Mouse (Mus musculus) 416B (cell line): Measurements from ENCODE around the gene Sf3a1.
"Not testable (repeated sequence)": the region's sequence is repeated elsewhere in the genome, so short reads cannot be mapped to it uniquely, and the experiment has no call there.

Source experiments
- DNase-seq: peaks from one replicate; pipeline ENCODE4 v3.0.0; 2011; ENCODE audit warnings: low read depth

Gene Sf3a1

DNA sequence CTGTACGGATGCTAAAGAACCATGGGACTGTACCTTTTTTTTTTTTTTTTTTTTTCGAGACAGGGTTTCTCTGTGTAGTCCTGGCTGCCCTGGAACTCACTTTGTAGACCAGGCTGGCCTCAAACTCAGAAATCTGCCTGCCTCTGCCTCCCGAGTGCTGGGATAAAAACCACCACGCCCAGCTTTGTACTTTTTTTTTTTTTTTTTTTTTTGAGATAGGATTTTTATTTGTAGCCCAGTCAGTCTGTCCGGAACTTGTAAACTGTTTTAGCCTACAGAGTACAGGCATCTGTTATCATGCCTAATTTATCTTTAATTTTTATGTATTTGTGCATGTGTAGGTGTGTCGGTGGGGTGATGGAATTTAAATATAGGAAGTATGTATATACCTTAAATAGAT, 25.3 kb downstream of the Sf3a1 start:
- DNase-seq: not testable (repeated sequence)

DNA sequence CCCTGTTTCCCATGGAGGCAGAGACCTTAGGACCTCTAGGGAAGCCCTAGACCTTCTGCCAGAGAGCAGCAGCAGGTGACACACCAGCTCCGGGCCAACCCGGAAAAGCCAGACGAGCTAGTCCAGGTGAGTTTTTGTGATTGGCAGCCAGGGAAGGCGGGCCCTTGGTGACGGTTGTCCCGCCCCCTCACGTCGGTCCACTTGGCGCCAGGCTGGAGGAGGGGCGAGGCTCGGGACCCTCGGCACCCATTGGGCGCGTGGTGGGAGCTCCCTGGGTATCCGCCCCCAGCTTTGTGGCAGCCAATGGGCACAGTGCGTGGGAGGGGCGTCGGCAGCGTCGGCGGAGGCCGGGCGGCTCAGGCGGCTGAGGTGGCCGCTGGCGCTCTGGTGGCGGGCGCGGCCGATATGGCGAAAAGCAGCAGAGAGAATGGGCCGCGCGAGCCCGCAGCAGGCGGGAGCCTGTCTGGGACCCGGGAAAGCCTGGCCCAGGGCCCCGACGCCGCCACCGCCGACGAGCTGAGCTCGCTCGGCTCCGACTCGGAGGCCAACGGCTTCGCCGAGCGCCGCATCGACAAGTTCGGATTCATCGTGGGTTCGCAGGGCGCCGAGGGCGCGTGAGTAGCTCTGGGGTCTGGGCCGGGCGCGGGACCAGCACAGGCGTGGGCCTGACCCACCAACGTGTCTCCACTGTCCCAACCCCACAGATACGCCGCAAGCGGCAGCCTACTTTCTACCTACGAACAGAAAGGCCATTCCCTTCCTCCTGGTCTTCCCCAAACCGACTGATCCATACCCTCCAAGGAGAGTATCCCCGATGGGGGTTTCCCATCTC, 26.6 kb downstream of the Sf3a1 start, which contains the start of gene Tbc1d10a:
TSS of gene Tbc1d10a (plus strand) at position 304 of the 832 bp plus-strand sequence.
- peak; percentile 95 for DNase-seq

DNA sequence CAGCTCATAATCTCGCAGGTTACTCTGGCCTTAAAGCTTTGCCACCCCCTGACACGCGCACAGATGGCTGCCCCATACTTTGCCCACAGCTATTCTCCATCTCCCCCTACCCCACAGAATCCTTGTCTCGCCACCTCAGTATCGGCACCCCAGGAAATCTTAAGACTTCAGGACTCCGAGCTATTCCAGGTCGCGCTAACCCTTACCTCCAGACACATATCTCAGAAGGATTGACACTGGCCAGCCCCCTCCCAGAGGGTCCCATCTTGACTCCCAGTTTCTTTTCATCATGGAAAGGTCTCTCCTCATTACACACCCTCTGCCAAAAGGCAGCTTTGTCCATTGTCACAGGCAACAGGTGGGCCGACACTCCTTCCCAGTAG, 27.2 kb downstream of the Sf3a1 start:
- DNase-seq: no peak

DNA sequence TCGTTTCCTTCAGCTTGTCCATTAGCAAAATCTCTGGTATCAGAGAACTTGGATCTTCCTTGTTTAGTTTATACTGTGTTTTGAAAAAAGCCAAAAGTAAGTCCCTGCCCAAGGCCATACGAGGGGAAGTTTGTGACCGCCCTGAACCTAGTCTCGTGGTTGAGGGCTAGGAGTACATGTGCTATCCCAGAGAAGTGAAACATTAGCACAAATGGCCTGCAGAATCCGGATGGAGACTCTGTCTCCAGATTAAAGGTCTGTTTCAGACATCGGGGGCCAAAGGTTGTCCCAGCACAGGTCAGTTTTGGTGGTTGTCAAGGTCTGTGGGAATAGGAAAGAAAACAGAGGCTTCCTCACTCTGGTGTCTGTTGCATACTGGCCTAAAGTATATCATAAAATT, 29.0 kb downstream of the Sf3a1 start:
- DNase-seq: no peak

DNA sequence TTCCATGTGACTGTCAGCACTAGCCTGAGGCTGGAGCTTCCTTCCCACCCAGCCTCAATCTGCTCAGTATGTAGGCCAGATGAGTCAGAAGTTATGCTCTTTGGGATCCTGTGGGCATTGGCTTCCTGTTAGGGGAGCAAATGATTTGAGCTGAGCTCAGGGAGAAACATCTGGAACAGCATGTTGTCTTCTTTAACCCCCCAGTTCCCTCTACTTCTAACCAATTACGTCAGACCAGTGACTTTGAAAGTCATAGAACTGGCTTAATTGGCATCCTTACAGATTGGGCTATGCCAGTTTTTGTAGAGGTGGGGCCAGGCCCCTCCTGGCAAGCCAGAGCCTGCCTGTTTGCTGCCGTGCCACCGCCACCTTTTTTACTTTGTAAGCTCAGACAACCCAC, 30.5 kb downstream of the Sf3a1 start:
- DNase-seq: no peak

DNA sequence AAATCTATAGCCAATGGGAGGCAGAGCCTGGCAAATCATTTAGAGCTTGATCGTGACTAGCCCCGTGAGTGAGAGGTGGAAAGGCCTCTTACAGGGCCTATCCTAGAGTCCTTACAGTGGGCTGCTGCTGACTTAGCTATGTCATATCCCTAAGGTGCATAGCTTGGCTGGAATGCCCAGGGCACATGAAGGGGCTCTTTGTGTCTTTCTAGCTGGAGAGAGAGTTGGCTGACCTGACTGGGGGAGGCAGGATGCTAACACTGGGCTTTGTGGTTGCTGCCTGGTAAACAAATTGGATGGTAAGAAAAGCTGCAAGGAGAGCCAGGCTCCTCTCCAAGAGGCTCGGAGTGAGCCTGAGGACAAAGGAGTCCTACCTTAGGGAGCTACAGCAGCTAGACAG, 32.6 kb downstream of the Sf3a1 start:
- DNase-seq: no peak

DNA sequence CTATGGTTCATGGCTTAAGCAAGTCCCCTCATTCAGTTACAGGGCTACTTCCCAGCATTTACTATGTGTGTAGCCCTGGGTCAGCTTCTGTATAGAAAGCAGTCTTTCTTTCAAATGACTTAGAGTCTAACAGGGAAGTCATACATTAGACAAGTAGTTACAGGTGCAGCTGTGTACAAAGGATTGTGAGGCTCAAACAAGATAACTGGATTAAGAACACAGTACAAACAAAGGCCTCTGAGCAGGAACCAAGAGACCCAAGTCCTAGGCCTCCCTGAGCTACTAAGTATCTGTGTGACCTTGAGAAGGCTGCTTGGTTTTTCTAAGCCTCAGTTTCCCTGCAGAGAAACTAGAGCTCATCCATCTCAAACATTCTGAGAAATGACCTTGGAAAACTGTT, 33.3 kb downstream of the Sf3a1 start:
- DNase-seq: no peak

DNA sequence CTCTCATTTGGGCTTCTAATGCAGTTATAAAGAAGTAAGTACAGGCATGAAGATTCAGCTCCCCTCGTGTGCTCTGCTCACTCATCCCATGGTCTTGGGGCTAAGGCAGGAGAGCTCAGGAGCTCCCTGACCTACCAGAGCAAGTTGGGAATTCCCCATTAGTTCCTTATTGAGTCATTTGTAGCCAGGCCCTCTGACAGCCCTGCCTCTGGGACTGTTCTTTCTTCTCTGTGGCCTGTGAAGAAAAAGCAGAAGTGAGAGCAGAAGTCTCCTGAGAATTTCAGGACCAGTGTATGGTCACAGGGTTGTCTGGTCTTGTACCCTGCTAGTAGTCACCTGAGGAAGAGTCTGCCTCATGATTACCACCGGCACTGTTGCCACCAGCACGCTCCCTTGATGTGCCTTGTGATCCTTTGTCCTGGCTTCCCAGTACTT, 35.5 kb downstream of the Sf3a1 start:
- DNase-seq: peak; percentile 41

DNA sequence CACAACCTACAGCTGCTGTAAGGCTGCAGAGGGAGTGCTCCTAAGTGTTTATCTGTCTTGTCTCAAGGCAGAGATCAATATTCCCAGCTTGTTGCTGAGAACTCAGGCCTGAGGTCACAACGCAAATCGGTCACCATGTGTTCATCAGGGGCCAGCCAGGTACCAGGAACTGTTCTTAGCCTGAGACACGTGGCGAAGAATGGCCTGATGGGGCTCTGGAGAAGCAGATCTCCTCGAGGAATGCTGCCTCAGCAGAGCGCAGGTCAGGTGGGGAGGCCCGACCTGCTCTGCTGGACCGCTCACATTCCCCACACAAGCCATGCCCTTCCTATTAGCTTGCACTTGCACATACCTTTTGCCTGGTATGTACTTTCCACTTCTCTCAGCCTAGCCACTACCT, 36.5 kb downstream of the Sf3a1 start:
- DNase-seq: no peak

DNA sequence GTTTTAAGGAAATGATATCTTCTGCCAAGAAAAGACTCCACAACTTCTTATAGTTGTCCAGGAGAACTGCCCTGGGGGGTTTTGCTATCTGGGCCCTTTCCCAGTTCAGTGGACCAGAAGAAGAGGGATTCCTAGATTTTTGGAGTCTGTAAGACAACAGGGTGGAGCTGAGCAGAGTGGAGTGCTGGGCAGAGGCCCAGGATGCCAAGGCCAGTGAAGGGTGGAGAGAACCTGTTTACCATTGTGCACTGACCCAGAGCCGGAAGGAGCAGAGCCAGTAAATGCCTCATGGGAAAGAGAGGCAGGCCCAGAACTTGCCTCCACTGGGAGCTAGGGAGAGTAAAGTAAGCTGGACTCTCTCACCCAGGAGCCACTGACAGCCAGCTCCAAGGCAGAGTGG, 37.5 kb downstream of the Sf3a1 start:
- no peak for DNase-seq

DNA sequence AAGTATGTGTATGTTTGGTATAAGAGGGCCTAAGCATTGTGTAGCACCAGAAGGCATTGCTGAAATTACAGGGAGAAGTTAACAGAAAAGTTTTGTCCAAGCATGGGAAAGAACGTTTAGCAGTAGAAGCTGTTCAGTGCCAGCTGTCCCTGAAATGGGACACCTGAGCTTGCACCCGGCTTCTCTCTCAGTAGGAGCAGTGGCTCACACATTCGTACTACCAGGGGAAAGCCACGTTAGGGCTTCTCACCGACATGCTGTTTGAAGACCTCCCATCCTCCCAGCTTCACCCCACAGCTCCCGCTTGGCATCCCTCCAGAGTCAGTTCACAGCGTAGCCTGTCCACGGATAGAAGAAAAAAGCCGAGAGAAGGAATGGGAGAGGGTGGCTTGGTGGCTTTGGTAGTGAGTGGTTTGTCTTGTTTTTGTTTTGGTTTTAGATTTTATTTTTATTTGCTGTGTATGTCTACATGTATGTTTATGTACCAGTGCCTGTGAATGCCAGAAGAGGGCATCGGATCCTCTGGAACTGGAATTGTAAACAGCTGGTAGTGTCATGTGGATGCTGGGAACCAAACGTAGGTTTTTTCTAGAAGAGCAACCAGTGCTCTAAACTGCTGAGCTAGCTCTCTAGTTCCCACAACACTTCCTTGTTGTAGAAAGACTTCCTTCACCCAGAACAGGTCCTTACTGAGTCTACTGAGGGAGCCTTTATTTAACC, 42.0 kb downstream of the Sf3a1 start:
- no peak for DNase-seq

DNA sequence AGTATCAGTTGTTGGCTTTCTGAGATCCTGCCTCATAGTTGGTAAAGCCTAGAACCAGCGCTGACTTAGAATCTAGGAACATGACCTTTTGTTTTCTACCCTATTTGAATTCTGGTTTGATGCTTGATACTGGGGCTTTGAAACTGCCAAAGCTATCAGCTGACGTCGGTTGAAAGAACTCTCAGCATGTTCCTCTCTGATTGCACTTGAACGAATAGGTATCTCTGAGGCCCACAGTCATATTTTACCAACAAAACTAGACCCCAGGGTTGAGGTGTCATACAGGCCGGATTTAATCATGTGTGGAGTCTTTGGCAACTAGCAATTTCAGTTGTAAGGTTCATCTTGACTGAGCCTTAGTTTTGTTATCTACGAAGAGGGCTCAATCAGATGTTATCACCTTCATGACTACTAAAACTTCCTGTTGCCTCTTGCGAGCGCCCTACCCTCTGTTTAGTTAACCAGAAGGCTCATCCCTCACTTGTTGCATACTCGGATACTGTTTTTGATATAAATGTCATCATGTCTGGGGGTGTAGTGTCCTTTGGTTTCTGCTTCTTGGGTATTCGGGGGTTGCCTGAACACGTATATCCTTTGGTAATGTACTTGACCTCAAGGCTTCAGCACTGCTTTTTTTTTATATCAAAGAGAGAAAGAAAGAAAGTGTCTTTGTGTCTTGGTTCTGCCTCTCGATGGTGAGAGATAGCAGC, 43.0 kb downstream of the Sf3a1 start:
- DNase-seq: peak; percentile 36

DNA sequence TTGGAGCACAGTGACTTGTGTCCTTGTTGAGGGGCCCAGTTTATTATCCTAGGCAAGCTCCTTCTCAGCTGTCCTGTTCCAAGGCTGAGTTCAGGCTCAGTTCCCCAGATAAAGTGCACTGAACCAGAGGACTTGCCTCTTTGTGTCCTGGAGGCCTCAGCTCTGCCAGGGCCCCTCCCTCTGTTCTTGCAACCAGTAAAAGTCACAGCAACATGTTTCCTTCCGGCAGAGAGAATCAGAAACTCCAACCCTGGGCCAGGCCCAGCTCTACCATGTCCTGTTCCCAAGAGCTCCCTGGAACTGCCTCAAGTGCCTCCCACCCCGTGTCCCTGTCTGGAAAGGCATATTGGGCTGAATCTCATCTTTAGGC, 43.5 kb downstream of the Sf3a1 start:
- no peak for DNase-seq

DNA sequence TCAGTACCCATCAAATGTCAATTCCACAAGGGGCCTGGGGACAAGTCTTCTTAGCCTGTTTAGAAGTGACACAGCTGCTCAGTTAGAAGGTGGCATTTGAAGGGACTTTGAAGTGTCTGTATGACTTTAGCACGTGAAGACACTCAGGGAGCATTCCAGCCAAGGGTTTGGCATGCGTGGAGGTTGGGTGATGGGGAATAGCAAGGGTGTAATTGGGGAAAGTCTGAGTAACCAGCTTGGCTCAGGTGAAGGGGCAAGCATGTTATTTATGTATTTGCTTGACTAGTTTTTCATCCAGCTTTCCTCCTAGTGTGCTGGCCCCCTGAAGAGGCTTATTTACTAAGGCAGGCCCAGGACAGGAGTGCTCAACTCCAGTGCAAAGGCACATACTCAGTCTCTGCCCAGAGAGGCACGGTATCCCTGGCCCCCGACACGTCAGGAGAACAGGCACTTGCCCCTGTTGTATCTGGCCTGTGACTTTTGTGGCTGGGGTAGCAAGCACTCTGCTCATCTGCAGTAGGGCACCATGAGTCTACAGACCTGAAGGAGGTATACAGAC, 45.0 kb downstream of the Sf3a1 start:
- no peak for DNase-seq

DNA sequence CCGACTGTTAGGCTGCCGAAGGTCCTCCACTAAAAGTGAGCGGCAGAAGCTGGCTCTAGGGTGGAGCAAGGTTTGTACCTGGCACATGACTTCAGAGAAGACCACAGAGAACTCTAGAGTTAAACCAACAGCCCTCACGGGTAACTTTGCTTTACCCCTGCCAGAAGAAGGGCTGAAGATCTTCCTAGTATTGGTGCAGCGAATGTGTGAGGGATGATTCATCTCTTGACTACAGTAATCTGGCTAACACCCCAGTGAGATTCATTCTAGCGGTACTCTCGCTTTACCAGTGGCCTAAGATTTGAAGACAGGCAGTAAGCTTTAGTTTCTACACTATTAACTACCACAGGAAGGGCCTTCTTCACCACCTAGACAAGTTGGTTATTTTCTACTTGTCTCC, 45.8 kb downstream of the Sf3a1 start:
- DNase-seq: no peak

DNA sequence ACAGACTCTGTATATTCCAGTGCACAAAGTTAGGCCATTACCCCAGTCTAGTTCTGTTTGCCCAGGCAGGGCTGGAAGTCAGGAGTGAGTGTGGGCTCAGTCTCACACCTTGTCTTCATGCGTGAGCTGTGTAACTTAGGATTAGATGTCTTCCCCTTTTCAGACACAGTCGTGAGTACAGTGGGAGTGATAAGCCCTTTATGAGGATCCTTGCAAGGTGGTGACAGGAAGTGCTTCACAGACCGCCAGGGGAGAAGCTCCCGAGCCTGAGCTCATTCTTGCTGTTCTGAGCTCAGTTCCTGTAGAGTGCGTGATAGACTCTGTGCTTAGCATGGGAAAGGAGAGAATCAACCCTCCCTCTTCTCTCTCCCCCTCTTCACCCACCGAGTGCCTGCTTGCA, 46.4 kb downstream of the Sf3a1 start:
- DNase-seq: no peak

DNA sequence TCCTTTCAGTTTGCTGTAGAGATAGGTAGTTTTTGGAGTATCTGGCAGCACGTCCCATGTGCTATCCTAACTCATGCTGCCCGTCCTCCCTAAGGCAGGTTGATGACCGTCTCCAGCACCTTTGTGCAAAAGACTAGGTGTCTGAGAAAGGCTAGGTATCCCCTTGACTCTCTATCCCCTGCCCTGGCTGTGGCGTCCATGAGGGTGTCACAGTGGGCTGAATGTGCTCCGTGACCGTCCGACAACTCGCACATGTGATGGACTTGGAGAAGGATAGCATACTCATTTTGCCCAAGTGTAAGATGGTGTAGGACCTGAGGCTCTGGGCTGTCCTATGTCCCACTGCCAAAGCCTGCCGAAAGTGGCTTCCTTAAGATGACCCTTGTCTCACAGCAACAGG, 47.5 kb downstream of the Sf3a1 start:
- no peak for DNase-seq

DNA sequence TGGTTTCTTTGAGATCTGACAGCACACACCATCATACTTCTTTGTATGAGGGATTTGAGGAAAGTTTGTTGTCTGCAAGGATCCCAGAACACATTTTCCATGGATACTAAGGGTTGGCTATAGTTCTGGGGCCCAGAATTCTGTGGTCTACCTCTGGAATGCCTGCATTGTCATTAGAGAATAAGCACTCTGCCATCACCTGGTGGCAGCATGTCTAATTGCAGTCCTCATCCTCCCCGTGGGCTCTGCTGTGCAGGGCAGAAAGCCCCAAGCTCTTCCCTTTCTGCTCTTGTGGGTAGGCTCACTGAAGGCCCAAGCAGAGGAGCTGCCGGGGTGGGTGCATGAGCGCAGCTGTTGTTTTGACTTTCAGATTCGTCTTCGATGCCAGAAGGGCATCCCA, 49.4 kb downstream of the Sf3a1 start:
- DNase-seq: no peak

DNA sequence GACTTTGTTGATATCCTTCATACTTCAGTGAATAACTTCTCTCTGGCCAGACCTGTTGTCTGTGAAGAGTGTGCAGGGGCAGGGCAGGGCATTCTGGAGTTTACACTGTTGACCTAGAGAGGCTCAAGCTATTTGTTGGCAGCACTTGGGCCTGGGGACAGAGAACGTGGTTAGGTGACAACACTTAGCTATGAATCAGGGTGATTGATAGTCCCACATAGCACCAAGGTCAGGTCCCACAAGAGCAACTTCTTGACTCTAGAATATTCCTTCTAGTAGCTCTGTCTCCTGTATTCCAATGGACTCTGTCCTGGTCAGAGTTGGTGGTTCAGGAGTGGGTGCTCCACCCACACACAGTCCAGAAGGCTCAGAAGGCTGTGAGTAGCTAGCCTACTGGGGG, 50.6 kb downstream of the Sf3a1 start:
- no peak for DNase-seq

DNA sequence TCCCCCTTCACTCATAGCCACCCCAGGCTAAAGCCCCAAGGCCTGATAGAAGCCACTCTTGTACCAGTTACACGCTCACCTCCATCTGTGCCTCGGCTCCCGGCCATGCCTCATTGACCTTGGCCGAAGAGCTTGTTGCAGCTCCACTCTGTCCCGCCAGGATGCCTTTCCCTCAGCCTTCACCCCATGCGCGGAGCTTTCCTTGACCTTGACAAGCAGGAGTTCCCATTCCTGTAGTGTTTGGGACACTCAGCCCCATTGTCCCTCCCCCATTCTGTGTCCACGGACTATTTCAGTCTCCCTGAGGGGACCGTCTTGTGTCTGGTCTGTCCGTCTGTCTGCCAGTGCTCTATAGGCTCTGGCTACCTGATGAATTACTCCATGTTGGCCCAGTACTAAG, 53.0 kb downstream of the Sf3a1 start:
- DNase-seq: no peak

DNA sequence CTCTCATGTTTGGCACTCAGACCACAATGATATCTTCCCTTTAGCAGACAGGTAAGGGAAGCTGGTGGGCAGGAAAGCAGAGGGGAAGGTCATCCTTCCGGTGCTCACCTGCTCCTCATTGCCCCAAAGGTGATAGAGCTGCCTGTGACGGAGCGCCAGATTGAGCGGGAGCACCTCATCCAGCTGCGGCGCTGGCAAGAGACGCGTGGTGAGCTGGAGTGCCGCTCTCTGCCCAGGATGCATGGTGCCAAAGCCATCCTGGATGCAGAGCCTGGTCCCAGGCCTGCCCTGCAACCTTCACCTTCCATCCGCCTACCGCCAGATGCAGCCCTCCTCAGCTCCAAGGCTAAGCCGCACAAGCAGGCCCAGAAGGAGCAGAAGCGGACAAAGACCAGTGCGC, 54.4 kb downstream of the Sf3a1 start:
- DNase-seq: no peak

DNA sequence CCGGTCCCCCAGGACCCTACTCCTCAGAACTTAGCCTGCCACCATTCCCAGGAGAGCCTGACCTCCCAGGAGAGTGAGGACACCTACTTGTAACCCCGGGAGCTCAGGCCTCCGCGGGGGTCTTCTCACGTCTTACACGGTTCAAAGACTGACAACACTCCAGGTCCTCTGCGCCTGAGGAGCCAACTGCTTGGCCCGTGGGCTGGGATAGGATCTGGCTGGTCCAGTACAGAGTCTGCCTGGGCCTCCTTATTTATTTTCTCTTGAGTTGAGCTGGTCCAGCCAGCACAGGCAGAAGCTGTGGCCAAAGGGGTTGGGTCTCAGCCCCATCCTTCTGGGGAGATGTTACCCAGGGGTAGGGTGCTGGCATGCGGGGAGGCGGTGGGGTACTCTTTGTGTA, 54.9 kb downstream of the Sf3a1 start:
- no peak for DNase-seq
